Mouse (Mus musculus) gonadal fat pad, adult 2 months (tissue): ENCODE measurements around the gene Gca. TPM values are rescaled to one million over a fixed set of nuclear protein-coding genes. Genes with fewer than 3 reads are reported as not detected.
"Not testable (repeated sequence)": the region's sequence is repeated elsewhere in the genome, so short reads cannot be mapped to it uniquely, and the experiment has no call there.

Experiments used
- DNase-seq: peaks from one replicate; pipeline ENCODE4 v3.0.0-alpha.2; 2012; ENCODE audit warnings: low read depth
- polyA plus RNA-seq: library from polyadenylated mRNA; depleted of rRNA; stranded (reverse); fragments of >200 nt; gene quantifications from 2 replicates; pipeline ENCODE4 v1.2.3, GENCODE M21; 2012; rRNA removed

Gene Gca
- polyA plus RNA-seq, 1 experiment, result 15.6 TPM

GRCm38 (mm10) chr2:62670301-62670700 lies 6.2 kb downstream of the Gca start:
- DNase-seq, result no peak

DNA sequence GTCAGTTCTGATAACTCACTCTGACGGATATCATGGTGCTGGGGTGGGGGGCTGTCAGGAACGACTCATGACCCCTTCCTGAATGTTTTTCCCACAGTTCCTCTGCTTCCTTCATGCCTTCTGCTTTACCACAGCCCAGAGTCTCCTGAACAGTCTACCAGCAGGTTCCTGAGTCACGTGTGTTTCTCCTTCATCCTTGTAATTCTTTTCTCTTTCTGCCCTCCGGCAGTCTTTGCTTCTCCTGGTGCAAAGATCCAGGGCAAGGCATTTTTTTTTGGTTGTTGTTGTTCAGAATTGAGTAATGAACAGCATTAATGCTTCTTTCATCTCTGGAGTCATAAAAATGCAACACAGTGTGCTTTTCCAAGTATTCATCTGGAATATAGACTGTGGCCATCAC lies 6.7 kb downstream of the Gca start:
- no peak for DNase-seq

DNA sequence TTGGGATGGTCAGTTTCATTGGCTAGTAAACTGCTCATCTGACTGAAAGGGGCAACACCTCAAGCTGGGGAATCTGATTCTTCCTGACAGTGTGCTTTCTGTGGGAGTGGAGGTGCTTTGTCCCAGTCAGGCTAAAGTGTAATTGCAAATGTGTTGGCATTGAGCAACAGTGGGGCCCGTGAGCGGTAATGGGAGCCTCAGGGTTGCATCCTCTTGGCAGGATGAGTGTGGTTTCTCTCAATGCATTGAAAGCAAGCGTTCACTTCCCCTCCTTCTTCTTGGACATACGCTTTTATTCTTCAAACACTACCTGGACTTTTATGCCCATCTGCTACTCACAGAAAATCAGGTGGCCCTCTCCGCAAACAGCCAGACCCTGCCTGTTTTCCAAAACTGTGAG lies 8.7 kb downstream of the Gca start:
- DNase-seq, result no peak

- DNase-seq, result no peak
Observed at GRCm38 (mm10) chr2:62681667-62682066, 17.6 kb downstream of the Gca start.

GRCm38 (mm10) chr2:62684989-62685595 lies 21.0 kb downstream of the Gca start:
- DNase-seq, result no peak

DNA sequence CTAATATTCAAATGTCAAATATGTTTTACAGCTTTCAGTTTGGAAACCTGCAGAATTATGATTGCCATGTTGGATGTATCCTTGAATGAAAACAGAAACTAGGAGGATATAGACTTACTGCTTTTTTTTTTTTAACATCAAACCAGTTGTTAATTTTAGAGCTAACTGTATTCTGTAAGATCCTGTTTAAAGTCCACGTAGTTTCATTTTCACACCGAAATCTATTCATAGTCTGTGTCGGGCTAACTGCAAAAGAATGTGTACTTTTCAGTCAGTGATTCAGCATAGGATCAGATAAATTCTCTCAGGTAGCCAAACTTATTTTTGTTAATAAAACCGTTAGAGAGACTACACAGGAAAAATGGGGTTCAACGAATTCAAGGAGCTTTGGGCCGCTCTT lies 21.8 kb downstream of the Gca start:
- DNase-seq, result no peak

DNA sequence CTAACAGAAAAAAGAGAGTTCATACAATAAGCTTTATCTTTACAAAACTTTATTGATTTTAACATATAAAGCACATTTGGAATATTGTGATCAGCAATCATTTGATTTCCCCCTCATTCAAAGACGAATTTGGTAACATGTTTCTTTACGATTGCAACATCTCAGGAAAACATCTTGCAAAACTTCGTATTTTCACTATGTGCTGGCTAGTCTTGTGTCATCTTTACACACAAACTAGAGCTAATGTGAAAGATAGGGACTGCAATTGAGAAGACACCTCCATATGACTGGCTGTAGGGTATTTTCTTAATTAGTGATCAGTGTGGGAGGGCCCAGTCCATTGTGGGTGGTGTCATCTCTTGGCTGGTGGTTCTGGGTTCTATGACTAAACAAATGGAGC lies 42.2 kb downstream of the Gca start:
- DNase-seq, result no peak

- no peak for DNase-seq
Observed at GRCm38 (mm10) chr2:62709633-62710032, 45.5 kb downstream of the Gca start.

DNA sequence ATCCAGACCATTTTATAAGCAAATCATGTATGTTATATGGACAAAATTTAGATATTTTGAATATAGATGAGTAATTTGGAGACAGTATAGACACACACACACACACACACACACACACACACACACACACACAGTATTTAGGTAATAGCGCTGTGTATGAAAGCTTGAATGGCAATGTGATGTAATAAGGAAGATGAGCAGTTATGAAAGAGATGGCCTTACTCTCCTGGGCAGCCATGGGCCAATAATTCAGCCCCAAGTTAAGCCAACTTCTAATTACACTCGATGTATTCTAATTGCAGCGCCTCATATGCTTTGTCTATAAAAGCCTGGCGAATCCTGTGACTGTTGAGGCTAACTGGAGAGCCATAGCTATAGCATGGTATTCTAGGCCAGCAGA lies 50.3 kb downstream of the Gca start:
- DNase-seq, result not testable (repeated sequence)

- DNase-seq, result peak; percentile 22
Observed at GRCm38 (mm10) chr2:62715260-62715659, 51.2 kb downstream of the Gca start.

GRCm38 (mm10) chr2:62717270-62717669 lies 53.2 kb downstream of the Gca start:
- no peak for DNase-seq

GRCm38 (mm10) chr2:62718411-62718810 lies 54.3 kb downstream of the Gca start:
- DNase-seq, result no peak

DNA sequence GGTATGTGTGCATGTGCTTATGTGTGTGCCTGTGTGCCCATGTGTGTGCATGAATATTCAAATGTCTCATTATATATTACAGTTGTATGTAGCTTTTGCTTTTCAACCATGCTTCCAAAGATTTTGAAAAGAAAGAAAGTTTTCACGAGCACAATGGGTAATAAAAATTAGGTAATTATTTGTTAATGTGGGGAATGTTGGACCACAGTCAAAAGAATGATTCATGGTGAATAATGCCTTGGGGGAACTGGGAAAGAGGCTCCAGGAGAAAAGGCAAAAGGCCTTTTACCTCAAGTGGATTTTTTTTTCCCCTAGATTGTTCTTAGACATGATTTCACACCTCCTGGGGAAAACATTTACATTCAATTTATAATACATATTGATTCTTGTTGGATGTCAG lies 61.9 kb downstream of the Gca start:
- no peak for DNase-seq

- DNase-seq, result no peak
Observed at GRCm38 (mm10) chr2:62727732-62728131, 63.6 kb downstream of the Gca start.

- no peak for DNase-seq
Observed at GRCm38 (mm10) chr2:62730671-62731070, 66.6 kb downstream of the Gca start.

GRCm38 (mm10) chr2:62743098-62743497 lies 79.0 kb downstream of the Gca start:
- no peak for DNase-seq

Other genes with a start within 250 kb of the Gca start
- not detected in 2 replicates for gene Gcg, start 180.6 kb upstream of the Gca start, polyA plus RNA-seq
- 1.8 and 2.4 TPM in 2 replicates for gene Fap, start 90.2 kb upstream of the Gca start, polyA plus RNA-seq
- gene Ifih1, start 18.0 kb upstream of the Gca start, polyA plus RNA-seq, result 2.5 and 3.7 TPM in 2 replicates